Mouse (Mus musculus) T-cell, adult 2 months (primary cell): ENCODE measurements around the gene Gm10715.
"Not testable (repeated sequence)": the region's sequence is repeated elsewhere in the genome, so short reads cannot be mapped to it uniquely, and the experiment has no call there.

ENCODE experiments used
- DNase-seq: peaks from one replicate; pipeline ENCODE4 v3.0.0; 2022; ENCODE audit warnings: low spot score

The Gm10715 gene

GRCm38 (mm10) chr9:3036577-3036976, at the start of gene Gm10715:
TSS of gene Gm10715 (plus strand) at chr9:3036877.
- DNase-seq = not testable (repeated sequence)

GRCm38 (mm10) chr9:3000445-3000972, 36.2 kb upstream of the Gm10715 start, which contains the start of gene Gm10722:
TSS of gene Gm10722 (plus strand) at chr9:3000922.
- DNase-seq = peak; percentile 39

GRCm38 (mm10) chr9:3001006-3001405, 35.7 kb upstream of the Gm10715 start:
- peak; percentile 37 for DNase-seq

GRCm38 (mm10) chr9:3001948-3002659, 34.6 kb upstream of the Gm10715 start:
- DNase-seq = peak; percentile 96

- DNase-seq = not testable (repeated sequence)
Observed at GRCm38 (mm10) chr9:3002794-3003396, 33.8 kb upstream of the Gm10715 start, which contains the start of gene Gm11168. TSS of gene Gm11168 (plus strand) at chr9:3003346.

- DNase-seq = not testable (repeated sequence)
Observed at GRCm38 (mm10) chr9:3006179-3006578, 30.5 kb upstream of the Gm10715 start.

- peak; percentile 94 for DNase-seq
Observed at GRCm38 (mm10) chr9:3006636-3007035, 30.0 kb upstream of the Gm10715 start.

GRCm38 (mm10) chr9:3007272-3007671, 29.4 kb upstream of the Gm10715 start:
- DNase-seq = not testable (repeated sequence)

GRCm38 (mm10) chr9:3009331-3009730, 27.3 kb upstream of the Gm10715 start:
- not testable (repeated sequence) for DNase-seq

GRCm38 (mm10) chr9:3012054-3012621, 24.5 kb upstream of the Gm10715 start:
- not testable (repeated sequence) for DNase-seq

GRCm38 (mm10) chr9:3012733-3013279, 23.9 kb upstream of the Gm10715 start, which contains the start of gene Gm10721:
TSS of gene Gm10721 (plus strand) at chr9:3013140.
- not testable (repeated sequence) for DNase-seq

- not testable (repeated sequence) for DNase-seq
Observed at GRCm38 (mm10) chr9:3015354-3015753, 21.3 kb upstream of the Gm10715 start, which contains the start of gene Gm10720. TSS of gene Gm10720 (plus strand) at chr9:3015654.

- DNase-seq = peak; percentile 1
Observed at GRCm38 (mm10) chr9:3015896-3016295, 20.8 kb upstream of the Gm10715 start.

GRCm38 (mm10) chr9:3017108-3017507, 19.6 kb upstream of the Gm10715 start, which contains the start of gene Gm10719:
TSS of gene Gm10719 (plus strand) at chr9:3017408.
- not testable (repeated sequence) for DNase-seq

- DNase-seq = peak; percentile 74
Observed at GRCm38 (mm10) chr9:3018944-3019343, 17.7 kb upstream of the Gm10715 start.

GRCm38 (mm10) chr9:3019835-3020727, 16.6 kb upstream of the Gm10715 start:
- peak; percentile 61 for DNase-seq

- DNase-seq = peak; percentile 77
Observed at GRCm38 (mm10) chr9:3022316-3023008, 14.2 kb upstream of the Gm10715 start.

- peak; percentile 63 for DNase-seq
Observed at GRCm38 (mm10) chr9:3023312-3023984, 13.2 kb upstream of the Gm10715 start, which contains the start of gene Gm10718. TSS of gene Gm10718 (plus strand) at chr9:3023547.

GRCm38 (mm10) chr9:3023985-3024648, 12.6 kb upstream of the Gm10715 start:
- peak; percentile 97 for DNase-seq
